Mouse (Mus musculus): ENCODE data around the gene Dock7. TPM values are rescaled to one million over a fixed set of nuclear protein-coding genes. Genes with fewer than 3 reads are reported as not detected.
A peak's percentile ranks its signal among the peaks of the same experiment; 100 is the strongest.
"Not testable (repeated sequence)": the region's sequence is repeated elsewhere in the genome, so short reads cannot be mapped to it uniquely, and the experiment has no call there.

Dock7 gene
- total and polyA plus RNA-seq, 3 experiments: 14.5 to 48.2 (median 39.3) TPM

GRCm38 (mm10) chr4:99005574-99005973, 115.1 kb downstream of the Dock7 start:
- DNase-seq: no peak

GRCm38 (mm10) chr4:98993491-98993890, 127.2 kb downstream of the Dock7 start:
- no peak for DNase-seq

- no peak for DNase-seq
Measured at GRCm38 (mm10) chr4:98984701-98985100, 136.0 kb downstream of the Dock7 start.

GRCm38 (mm10) chr4:98979976-98980375, 140.7 kb downstream of the Dock7 start:
- DNase-seq: not testable (repeated sequence)

GRCm38 (mm10) chr4:98978693-98979092, 142.0 kb downstream of the Dock7 start:
- no peak for DNase-seq

GRCm38 (mm10) chr4:98978288-98978687, 142.4 kb downstream of the Dock7 start:
- DNase-seq: not testable (repeated sequence)

GRCm38 (mm10) chr4:98975741-98976140, 145.0 kb downstream of the Dock7 start:
- no peak for DNase-seq

- no peak for DNase-seq
Measured at GRCm38 (mm10) chr4:98969946-98970345, 150.8 kb downstream of the Dock7 start.

GRCm38 (mm10) chr4:98960243-98960642, 160.5 kb downstream of the Dock7 start:
- no peak for DNase-seq

GRCm38 (mm10) chr4:98955986-98956385, 164.7 kb downstream of the Dock7 start:
- DNase-seq: no peak

GRCm38 (mm10) chr4:98950563-98950962, 170.2 kb downstream of the Dock7 start:
- no peak for DNase-seq

GRCm38 (mm10) chr4:98938210-98938609, 182.5 kb downstream of the Dock7 start:
- DNase-seq: not testable (repeated sequence)

- no peak for DNase-seq
Measured at GRCm38 (mm10) chr4:98936036-98936435, 184.7 kb downstream of the Dock7 start.

GRCm38 (mm10) chr4:98925250-98925781, 195.4 kb downstream of the Dock7 start:
- DNase-seq: no peak

- no peak for DNase-seq
Measured at GRCm38 (mm10) chr4:98924906-98925178, 195.9 kb downstream of the Dock7 start.

- peak; percentile 13 for DNase-seq
Measured at GRCm38 (mm10) chr4:98924071-98924905, 196.4 kb downstream of the Dock7 start.

GRCm38 (mm10) chr4:98923568-98924070, 197.1 kb downstream of the Dock7 start, which contains the start of gene Usp1:
Usp1 (plus strand) TSS chr4:98923810.
- no peak for DNase-seq

GRCm38 (mm10) chr4:98922643-98923567, 197.8 kb downstream of the Dock7 start:
- peak; percentile 98 for DNase-seq

GRCm38 (mm10) chr4:98922061-98922642, 198.6 kb downstream of the Dock7 start:
- peak; percentile 26 for DNase-seq

GRCm38 (mm10) chr4:98920896-98921295, 199.8 kb downstream of the Dock7 start:
- DNase-seq: no peak

- DNase-seq: no peak
Measured at GRCm38 (mm10) chr4:98918204-98918603, 202.5 kb downstream of the Dock7 start.

- DNase-seq: no peak
Measured at GRCm38 (mm10) chr4:98917724-98918123, 203.0 kb downstream of the Dock7 start.

All from adrenal gland, adult 2 months (tissue).